Mouse (Mus musculus): ENCODE measurements around the gene Hilpda.

Gene Hilpda

DNA sequence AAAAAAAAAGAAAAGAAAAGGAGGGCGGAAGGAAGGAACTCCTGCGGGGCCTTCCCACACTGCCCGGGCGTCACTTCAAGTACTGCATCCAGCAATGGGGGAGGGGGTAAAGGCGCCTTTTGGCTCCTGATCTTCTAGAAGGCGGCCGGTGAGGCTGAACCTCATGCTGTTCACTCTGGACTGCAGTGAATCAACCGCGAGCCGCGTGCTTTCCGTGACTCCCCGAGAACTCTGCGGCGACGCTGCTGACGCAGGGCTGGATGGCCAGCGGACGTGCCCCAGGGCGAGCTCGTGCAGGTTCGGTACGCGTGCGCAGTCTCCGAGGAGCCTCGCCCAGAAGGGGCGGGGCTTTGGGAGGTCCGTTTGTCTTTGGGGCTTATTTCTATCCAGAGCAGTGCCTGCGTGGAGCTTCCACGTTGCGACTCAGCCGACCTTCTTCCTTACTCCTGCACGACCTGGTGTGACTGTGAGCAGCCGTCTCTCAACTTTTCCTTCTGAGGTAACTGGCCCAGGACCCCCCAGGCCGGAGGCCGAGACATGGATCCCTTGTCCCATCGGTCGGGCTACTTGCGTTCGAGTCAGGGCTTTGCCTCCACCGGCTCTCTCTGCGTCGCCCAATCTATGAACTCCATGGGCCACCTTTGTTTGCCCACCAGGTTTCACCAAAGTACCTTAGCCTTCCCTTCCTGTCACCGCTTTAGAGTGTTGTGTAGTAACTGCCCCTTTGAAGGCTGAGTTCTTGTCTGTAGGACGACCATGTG, at the start of gene Hilpda:
TSS of gene Hilpda (plus strand) at position 177 of the 761 bp plus-strand sequence.
- DNase-seq (ENCODE audit: low spot score in 2 of 2): peak; percentile 89 to 92

DNA sequence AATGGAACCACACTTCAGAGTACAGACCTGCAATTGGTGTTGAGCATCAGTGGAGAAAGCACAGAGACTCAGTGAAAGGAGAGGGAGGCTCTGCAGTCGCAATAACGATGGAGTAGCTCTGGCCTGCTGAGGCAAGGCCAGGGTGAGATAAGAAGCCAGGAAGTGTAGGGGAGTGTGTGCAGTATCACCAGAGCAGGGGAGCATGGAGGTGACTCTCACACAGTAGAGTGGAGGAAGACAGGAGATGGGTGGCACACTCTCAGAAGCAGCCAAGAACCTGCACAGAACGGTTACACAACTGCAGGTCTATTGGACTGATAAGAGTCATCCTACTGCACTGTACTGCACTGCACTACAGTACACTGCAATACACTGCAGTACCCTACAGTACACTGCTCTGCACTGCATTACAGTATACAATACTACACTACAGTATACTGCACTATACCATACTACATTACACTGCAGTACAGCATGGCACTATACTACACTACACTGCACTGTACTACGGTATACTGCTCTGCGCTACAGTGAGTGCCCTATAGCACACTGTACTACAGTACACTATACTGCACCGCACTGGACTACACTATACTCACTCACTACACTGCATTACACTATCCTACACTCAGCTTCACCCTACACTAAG, 42.9 kb upstream of the Hilpda start:
- DNase-seq (ENCODE audit: low spot score in 2 of 2): no peak

DNA sequence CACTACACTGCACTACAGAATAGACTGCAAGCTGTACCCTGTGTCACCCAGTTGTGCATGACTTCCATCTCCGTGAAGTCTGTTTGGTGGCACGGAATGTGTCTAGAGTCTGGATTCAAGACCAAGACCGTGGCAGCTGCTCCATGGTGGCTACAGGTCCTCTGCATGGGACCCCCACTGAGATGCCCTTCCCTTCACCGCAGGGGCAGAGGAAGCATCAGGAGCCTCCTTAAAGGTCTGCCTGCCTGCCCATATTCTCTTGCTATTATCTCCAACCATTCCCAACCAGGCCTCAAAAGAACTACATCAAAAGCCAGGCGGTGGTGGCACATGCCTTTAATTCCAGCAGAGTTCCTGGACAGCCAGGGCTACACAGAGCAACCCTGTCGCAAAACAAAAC, 41.9 kb upstream of the Hilpda start:
- DNase-seq (ENCODE audit: low spot score in 2 of 2): no peak

DNA sequence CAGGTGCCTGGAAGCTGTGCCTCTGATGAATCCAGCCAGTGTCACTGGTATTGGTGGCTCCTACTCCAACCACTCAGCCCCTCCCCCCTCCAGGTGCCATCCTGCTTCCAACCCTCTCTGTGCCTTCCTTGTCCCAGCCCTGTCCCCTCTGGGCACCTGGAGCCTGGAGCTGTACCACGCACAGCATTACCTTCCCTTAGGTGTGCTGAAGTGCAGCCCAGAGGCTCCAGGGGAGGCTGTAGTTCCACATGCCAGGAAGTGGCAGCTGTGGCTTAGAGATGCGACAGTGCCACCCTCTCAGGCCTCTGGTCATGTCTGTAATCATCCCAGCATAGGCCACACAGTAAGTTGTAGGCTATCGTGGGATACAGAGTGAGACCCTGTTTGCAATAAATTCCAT, 40.5 kb upstream of the Hilpda start:
- DNase-seq (ENCODE audit: low spot score in 2 of 2): no peak

DNA sequence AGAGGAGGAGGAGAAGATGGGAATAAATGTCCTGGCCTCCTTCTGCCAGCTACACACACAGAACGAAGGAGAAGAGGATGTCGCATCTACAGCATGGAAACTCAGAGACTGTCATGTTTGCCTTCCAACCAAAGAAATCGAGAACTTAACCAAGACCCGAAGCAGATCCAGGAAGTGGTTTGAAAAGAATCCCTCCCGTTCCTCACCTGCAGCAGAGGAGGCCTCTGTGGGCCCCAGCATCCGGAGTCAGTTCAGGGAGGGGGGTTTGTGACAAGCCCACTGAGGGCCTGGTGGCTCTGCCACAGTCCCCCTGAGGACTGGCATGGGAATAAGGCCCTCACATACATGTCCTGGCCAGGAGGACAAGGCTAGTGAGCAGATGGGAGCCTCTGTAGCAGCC, 40.0 kb upstream of the Hilpda start:
- DNase-seq (ENCODE audit: low spot score in 2 of 2): no peak

DNA sequence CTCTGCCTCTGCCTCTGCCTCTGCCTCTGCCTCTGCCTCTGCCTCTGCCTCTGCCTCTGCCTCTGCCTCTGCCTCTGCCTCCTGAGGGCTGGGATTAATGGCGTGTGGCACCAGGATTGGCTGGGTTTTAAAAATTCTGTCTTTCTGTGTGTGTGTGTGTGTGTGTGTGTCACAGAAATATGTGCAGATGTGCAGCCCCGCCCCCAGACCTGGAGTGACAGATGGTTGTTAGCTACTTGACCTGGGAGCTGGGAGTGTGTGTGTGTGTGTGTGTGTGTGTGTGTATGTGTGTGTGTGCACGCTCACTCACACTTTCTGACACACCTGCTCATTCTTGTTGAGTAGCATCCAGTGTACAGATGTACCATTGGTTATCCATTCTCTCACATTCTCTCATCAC, 38.6 kb upstream of the Hilpda start:
- no peak for DNase-seq (ENCODE audit: low spot score in 2 of 2)

DNA sequence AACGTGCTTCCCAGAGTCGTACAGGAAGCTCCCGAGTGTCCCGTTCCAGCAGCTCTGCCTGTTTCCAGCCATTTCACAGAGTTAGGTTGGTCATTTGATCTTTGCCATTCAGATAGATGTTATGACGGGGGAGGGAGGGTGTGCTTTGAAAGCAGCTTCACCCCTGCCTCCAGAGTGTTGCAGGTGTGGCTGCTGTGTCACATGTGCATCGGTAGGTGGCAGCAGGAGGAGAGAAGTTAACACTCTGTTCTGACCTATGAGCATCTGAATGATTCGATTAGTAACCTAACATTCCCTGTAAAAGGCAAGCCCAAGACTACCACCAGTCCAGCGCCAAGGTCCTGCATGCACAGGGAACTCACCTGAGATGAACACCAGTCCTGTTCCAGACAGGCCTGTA, 38.0 kb upstream of the Hilpda start:
- no peak for DNase-seq (ENCODE audit: low spot score in 2 of 2)

DNA sequence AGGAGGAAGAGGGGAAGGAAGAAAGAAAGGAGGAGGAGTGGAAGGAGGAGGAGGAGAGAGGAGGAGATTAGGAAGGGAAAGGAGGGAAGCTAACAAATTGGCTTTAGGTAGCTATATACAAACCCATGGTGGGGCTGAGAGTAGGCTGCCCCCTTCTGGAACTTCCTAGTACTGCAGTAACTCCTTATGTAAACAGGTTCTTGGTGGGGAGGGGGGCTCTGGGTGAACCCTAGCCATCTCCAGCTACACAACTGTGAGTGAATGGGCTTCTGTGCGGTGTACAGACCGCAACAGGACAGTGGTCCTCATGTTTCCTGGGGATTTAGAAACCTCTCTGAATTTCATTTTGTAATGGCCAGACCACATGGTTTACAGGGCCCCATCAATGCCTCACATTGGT, 31.5 kb upstream of the Hilpda start:
- peak; percentile 21 to 30 for DNase-seq (ENCODE audit: low spot score in 2 of 2)

DNA sequence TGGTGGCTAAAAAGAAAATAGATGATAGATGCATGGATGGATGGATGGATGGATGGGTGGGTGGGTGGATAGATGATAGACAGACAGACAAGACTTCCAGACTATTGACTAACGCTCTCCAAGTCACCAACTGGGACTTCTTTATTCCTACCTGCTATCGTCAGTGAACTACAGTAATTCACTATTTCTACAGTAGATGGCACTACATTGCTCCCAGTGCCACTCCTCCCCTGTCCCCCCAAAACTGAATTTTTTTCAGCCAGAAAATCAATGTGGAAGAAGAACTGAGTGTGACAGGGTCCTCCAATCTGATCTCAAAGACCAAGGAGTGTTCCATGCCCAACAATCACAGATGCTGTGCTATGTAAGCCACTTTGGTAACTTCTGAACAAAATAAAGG, 30.6 kb upstream of the Hilpda start:
- no peak for DNase-seq (ENCODE audit: low spot score in 2 of 2)

DNA sequence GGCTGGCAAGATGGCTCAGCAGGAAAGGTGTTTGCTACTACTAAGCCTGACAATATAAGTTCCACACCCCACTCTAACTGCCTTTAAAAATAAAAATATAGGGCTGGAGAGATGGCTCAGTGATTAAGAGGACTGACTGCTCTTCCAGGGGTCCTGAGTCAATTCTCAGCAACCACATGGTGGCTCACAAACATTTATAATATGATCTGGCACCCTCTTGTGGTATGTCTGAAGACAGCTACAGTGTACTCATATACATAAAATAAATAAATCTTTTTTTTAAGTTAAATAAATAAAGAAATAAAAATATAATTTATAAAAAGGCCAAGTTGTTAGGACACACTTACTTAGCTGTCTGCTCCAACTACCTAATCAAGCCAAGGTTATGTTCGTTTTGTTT, 30.0 kb upstream of the Hilpda start:
- no peak for DNase-seq (ENCODE audit: low spot score in 2 of 2)

DNA sequence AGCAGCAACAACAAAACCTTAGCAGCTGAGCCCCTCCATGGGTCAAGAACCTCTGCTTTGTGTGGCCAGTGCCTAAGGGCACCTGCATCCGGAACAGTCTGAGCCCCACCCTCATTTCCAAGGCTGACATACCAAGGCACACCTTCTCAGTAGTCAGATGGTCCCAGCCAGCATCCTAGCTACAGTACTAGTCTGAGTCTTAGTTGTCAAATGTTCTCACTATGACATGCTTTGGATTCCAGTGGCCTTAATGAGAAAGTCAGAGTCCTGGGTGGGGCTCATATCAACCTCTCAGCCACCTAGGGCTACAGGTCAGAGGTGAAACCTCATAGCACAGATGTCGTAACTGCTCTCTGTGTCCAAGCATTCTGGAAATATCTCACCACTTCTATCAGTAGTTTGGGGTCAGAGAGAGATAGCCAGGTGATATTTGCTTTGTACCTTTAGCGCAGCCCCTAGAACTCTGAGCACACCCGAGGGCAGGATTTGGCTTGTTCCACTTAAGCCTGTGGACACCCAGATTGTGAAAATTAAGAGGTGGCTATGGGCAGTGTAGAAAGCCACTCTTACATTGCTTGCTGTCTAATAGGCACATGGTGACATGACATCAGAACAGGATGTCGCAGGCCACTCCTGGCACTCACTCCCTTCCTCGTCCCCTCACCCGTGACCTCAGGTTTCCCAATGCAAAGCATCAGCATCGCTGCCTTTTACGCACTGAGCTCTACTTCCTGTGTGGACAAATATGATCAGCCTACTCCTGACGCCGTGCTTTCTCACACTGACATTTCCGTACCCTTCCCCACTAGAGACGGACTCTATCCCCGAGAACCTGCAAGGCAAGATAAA, 26.8 kb upstream of the Hilpda start:
- DNase-seq (ENCODE audit: low spot score in 2 of 2): no peak

DNA sequence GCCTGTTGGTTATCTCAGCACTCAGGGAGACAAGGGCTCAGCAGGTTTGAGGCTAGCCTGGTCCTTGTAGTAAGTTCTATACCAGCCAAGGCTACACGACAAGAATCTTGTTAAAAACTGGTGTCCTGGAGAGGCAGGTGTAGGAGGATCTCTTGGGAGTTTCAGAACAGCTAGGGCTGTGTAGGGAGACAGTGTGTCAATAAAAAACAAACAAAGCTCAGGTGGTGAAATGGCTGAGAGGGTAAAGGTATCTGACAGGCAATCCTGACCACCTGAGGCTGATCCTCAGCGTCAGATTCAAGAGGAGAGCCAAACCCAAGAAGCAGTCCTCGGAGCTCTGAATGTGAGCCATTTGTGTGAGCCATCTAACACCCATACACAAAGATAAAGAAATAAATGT, 26.1 kb upstream of the Hilpda start:
- no peak for DNase-seq (ENCODE audit: low spot score in 2 of 2)

DNA sequence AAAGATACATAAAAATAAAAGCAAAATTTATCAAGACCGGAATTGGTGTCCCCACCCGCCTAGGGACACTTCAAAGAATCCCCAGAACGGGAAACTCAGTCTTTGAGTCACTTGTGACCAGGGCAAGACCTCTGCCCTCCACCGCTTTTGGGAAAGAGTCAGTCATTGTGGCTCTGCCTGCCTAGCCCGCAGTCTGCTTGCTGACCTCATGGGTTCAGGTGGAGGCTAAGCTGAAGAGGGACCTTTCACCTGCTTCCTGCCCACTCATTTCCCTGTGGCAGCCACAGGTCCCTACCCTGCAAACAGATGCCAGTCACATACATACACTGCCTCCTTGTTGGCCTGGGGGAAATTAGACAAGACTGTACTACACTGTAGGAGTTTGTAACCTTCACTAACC, 25.7 kb upstream of the Hilpda start:
- no peak for DNase-seq (ENCODE audit: low spot score in 2 of 2)

DNA sequence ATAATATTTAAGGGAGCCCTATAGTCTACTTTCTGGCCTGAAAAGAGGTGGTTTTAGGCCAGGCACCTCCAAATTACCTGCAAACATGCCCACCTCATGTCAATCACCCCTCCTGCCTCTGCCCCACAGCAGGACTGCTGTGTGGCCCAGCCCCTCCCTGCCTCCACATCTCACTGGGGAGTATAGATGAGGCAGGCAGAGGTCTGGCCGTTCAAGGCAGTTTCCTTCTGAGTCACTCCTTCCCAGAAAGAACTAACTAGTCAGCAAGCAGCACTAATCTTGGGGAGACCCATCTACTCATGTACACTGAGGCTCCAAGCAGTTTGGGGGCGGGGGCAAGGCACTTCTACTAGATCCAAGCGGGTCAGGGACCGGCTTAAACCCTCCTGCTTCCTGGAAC, 25.2 kb upstream of the Hilpda start:
- no peak for DNase-seq (ENCODE audit: low spot score in 2 of 2)

DNA sequence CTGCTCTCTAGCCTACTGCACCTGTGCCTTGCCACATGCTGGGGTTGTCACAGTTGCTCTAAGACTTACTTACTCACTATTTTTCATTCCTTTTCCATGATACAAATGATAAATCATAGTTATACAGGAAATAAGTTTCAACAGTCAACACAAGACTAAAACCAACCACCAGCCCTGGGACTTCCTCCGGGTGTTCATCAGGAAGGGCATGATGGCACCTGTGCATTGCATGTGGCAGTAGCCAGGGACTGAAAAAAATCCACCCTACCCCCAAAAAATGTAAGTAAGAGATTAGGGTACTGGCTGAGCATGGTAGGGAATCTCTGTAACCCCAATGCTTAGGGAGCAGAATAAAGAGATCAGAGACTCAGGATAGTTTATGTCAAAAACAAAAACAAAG, 12.9 kb upstream of the Hilpda start:
- DNase-seq (ENCODE audit: low spot score in 2 of 2): no peak

DNA sequence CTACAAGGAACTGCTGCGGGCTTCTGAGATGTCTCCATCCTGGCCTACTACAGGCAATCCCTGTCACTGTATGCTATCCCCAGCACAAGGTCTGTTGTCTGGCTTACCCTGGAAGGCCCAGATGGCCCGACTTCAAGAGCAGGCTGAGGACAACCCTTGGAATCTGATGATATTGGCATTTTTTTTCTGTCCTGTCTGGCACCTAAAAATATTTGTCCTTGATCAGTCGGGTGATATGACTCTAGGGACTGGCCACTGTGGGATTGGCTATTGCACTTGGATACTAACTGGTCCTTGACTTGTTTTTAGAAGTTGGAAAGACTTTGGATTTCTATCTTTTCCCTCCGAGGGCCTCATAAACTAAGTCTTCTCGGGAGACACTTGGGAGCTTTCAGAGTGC, 10.5 kb upstream of the Hilpda start:
- no peak for DNase-seq (ENCODE audit: low spot score in 2 of 2)

DNA sequence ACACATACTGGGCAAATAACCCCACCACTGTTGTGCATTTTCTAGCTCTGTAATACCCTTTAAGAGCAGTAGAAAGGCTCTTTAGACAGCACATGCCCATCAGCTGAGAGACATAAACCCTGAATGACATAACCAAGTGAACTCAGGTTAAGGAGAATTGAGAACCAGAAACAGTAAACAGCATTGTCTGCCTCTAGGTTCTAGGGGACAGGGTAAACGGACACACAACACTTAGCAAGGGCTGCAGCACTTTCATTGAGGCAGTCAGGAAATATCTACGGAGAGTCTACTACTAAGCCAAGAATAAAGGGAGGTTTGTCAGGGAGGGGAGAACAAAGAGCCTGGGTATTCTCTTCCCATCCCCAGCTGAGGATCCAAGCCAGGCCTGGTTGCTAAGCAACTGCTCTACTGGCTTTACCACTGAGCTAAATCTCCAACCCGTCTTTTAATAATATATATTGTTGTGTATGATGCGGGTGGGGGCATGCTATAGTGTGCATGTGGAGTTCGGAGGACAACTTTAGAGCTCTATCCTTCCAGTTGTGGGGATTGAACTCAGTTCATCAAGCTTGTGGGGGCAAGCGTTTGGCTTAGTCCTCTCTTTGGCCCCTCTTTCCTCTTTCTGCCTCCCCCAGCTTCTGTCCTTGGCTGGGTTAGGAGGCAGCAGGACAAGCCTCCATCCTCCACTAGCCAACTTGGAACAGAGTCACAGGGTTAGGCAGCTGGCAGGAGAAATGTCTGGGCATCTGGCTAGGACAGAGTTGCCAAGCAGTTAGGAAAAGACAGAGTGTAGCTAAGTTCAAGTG, 8.4 kb upstream of the Hilpda start:
- DNase-seq (ENCODE audit: low spot score in 2 of 2): peak; percentile 32 to 40

DNA sequence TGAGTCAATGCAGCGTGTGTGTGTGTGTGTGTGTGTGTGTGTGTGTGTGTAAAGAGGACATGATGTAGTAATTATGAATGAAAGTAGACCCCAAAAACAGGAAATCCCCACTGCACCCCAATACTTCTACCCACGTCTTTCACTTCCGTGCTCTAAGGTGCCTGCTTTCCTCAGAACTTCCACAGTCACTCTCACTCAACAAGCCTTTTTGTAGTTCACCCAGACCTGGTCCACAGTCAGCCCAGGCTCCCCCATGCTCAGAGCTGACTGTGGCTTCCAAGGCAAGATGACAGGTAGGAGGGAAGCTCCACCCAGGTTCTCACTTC, 7.9 kb upstream of the Hilpda start:
- DNase-seq (ENCODE audit: low spot score in 2 of 2): no peak

DNA sequence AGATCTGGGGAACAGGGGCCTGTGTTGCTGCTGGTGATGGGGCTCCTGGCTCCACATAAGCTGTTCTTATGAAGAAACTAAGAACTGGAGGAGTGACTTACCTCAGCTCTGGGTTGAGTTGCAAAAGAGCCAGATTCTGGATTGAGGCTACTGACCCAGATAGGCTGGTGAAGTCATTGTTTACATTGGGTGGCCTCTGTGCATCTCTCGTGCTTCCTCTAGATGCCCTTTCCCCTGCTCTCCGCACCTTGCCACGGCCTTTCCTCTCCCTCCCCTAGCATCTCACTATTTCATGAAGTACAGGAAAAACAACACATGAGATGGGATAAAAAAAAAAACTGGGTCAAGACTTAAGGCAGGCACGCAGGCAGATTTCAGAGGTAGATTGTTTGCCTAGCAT, 5.4 kb upstream of the Hilpda start:
- no peak for DNase-seq (ENCODE audit: low spot score in 2 of 2)

DNA sequence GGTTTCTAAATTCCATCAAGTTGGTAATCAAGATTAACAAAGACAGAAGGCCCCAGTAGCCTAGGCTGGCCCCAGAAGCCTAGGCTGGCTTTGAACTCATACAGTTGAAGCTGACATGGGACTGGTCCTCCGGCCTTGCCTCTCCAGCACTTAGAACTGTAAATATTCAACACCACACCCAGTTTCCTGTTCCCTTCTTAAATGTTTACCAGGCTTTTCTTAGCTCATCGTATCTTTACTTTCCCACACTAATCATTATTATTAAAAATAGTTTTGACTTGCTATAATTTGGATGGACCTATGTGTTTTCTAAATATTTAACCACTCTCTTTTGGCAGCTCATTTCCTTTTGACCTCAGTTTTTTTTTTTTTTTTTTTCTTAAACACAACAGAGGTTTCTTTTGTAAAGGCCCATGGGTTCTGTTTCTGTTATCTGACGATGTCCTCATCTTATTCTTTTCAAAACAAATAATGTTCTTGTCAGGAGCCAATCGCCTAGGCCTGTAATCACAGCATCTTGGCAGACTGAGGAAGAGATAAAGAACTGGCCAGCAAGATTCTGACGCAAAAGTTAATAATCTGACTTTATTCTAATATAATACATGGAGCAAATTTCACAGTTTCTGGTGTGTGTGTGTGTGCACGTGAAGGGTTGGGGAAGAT, 3.2 kb upstream of the Hilpda start:
- DNase-seq (ENCODE audit: low spot score in 2 of 2): no peak

DNA sequence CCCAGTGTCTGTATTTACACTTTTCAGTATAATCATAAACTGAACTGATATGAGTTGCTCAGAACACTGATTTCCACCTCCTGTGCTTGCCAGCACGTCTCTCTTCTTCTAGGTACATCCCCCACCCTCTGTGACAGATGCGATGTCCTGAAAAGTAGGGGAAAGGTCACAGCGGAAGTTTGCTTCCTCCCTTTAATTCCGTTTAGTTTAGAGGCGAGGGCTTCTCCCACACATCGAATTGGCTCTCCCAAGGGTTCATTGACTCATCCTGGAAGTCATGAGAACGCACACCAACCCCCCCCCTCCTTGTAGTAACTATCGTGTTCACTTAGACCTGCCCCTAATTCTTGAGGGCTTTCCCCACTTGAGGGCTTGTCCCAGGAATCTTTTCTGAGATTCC, 1.3 kb upstream of the Hilpda start:
- DNase-seq (ENCODE audit: low spot score in 2 of 2): no peak

DNA sequence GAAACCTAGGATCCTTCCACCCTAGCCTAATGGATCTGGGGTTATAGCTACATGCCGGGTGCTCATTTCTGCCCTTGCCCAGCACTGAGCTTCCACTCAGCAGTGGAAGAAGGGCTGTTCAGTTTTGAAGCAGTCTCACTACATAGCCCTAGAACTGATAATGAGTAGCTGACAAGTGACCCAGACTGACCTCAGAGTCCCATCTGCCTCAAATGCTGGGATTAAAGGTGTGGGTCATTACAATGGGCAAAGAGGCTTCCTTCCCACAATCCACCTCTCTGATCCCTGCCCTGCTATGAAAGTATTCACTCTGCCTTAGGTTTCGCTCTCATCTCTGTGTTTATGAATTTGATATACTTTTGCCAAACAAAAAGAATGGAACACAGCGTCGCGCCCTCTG, 4.5 kb downstream of the Hilpda start:
- no peak for DNase-seq (ENCODE audit: low spot score in 2 of 2)
